Mouse (Mus musculus) heart, adult 2 months (tissue): Measurements from ENCODE around the gene Xrcc5. TPM values are rescaled to one million over a fixed set of nuclear protein-coding genes. Genes with fewer than 3 reads are reported as not detected.

Source experiments
- DNase-seq, 2 experiments: peaks; one replicate each; pipeline ENCODE4 v3.0.0; 2021
- H3K27ac ChIP-seq: fragments of 200-600 bp; 2 replicates; pipeline ENCODE4 v1.8.1; 2022
- H3K27me3 ChIP-seq: fragments of 200-500 bp; 2 replicates; pipeline ENCODE4 v1.6.1; 2012; ENCODE audit warnings: mild to moderate bottlenecking, low read length, inconsistent platforms, mixed read lengths; ENCODE audit not compliant: control insufficient read depth, insufficient read depth
- H3K36me3 ChIP-seq: fragments of 200-500 bp; 2 replicates; pipeline ENCODE4 v1.6.1; 2012; ENCODE audit warnings: low read length, inconsistent platforms; ENCODE audit not compliant: control insufficient read depth, insufficient read depth
- H3K4me1 ChIP-seq: fragments of 200-500 bp; 2 replicates; pipeline ENCODE4 v1.6.1; 2011; ENCODE audit warnings: low read length; ENCODE audit not compliant: control insufficient read depth, insufficient read depth
- H3K4me3 ChIP-seq: fragments of 200-600 bp; 2 replicates; pipeline ENCODE4 v1.8.1; 2022
- H3K79me2 ChIP-seq: fragments of 200-500 bp; replicated peaks from 2 replicates; pipeline ENCODE4 v1.6.1; 2012; ENCODE audit warnings: mild to moderate bottlenecking, inconsistent platforms, low read length, moderate library complexity, mixed read lengths; ENCODE audit not compliant: control insufficient read depth, insufficient read depth
- H3K9ac ChIP-seq: fragments of 200-500 bp; 2 replicates; pipeline ENCODE4 v1.6.1; 2012; ENCODE audit warnings: low read depth, mild to moderate bottlenecking, control low read depth, inconsistent platforms, low read length, mixed read lengths
- CTCF ChIP-seq: fragments of 200-600 bp; IDR thresholded peaks from 2 replicates; pipeline ENCODE4 v1.8.1; 2022; ENCODE audit warnings: antibody characterized with exemption, mild to moderate bottlenecking, moderate library complexity
- EP300 ChIP-seq: fragments of 200-500 bp; IDR thresholded peaks from 2 replicates; pipeline ENCODE4 v1.6.1; 2011; ENCODE audit warnings: low read depth, low read length, control low read depth; ENCODE audit not compliant: insufficient read depth
- POLR2A ChIP-seq: fragments of 200-500 bp; IDR thresholded peaks from 2 replicates; pipeline ENCODE4 v1.6.1; 2011; ENCODE audit warnings: mild to moderate bottlenecking, low read depth, low read length, control low read depth; ENCODE audit not compliant: insufficient read depth
- WGBS: fragments of 180-500 bp; shearing (Covaris S2); methylation state at CpG from one replicate; pipeline ENCODE4 v1.1.7; 2018; 5-methylcytosine and 5-hydroxymethylcytosine counted together
- intact Hi-C: fragments of 180-260 bp; cut with DNase I; formaldehyde crosslinking; loops from one replicate; pipeline ENCODE4 v1.15.1; 2025
- long read RNA-seq: library from polyadenylated mRNA; stranded (forward); transcript quantifications from one replicate; pipeline ENCODE4 v2.0.0, GENCODE M21; 2021
- polyA plus RNA-seq: library from polyadenylated mRNA; depleted of rRNA; stranded (reverse); fragments of >200 nt; gene quantifications from 2 replicates; pipeline ENCODE4 v1.2.3, GENCODE M21; 2012; rRNA removed
- total RNA-seq, 2 experiments: library from RNA; stranded (reverse); gene quantifications; 2 replicates each; pipeline ENCODE4 v1.2.3; 2021

Gene Xrcc5
- 10 to 100 TPM; 14.1 to 16.2 TPM for total RNA-seq
- polyA plus RNA-seq = 3.6 and 7.8 TPM in 2 replicates
- long read RNA-seq, transcript Xrcc5-201 (21 exons, 2,555 nt) = major isoform, 5 of 11 reads
- long read RNA-seq, partial matches to known transcripts = 3 of 11 reads
- long read RNA-seq, other reads (novel, unspliced or antisense) = 3 of 11 reads

- H3K4me3 ChIP-seq = peak within 1 kb of the TSS; percentile 56
- DNase-seq = peak; percentile 84 to 90
- H3K27me3 ChIP-seq = no peaks in the 10 kb centered on the region
- H3K79me2 ChIP-seq = no peaks in the 10 kb centered on the region
- peak within 1 kb of the TSS; percentile 70 for H3K27ac ChIP-seq
- intact Hi-C loops = loop anchor here (5.0 kb wide), 2 partner anchors 70 to 410 kb away; no protein-coding TSS in a partner anchor
- under 1% methylated on average over 21 of the region's 21 CpGs for WGBS
- no peaks in the 10 kb centered on the region for H3K36me3 ChIP-seq
- peak within 1 kb of the TSS; percentile 43 for H3K9ac ChIP-seq
- peaks cover 1% of the 10 kb centered on the region; the same call in 1 of the 2 replicates for H3K4me1 ChIP-seq
- TF ChIP-seq CTCF (no peak), POLR2A (peak; percentile 63; the same call in 1 of the 2 replicates), EP300 (peak; percentile 47; the same call in 1 of the 2 replicates)
These were observed at the start of gene Xrcc5 for GRCm38 (mm10) chr1:72307317-72307798. Gene Xrcc5, plus strand, starts transcription at chr1:72307421.

GRCm38 (mm10) chr1:72263099-72263498 is 44.1 kb upstream of the Xrcc5 start:
- WGBS = 89% methylated on average over 3 of the region's 3 CpGs
- intact Hi-C loops = no loop called here
- no peak overlapping the region for H3K4me3 ChIP-seq

GRCm38 (mm10) chr1:72278085-72278484 is 29.1 kb upstream of the Xrcc5 start:
- no peaks in the 10 kb centered on the region for H3K27me3 ChIP-seq
- TF ChIP-seq POLR2A (no peak), EP300 (no peak), CTCF (no peak)
- no peaks in the 10 kb centered on the region for H3K36me3 ChIP-seq
- intact Hi-C loops = no loop called here
- H3K4me1 ChIP-seq = no peaks in the 10 kb centered on the region
- no peaks in the 10 kb centered on the region for H3K79me2 ChIP-seq
- H3K9ac ChIP-seq = no peak overlapping the region
- no peak for DNase-seq
- WGBS = 88% methylated on average over 3 of the region's 3 CpGs
- no peak overlapping the region for H3K27ac ChIP-seq
- H3K4me3 ChIP-seq = no peak overlapping the region

More at GRCm38 (mm10) chr1:72263099-72263498, 44.1 kb upstream of the Xrcc5 start:
- no peaks in the 10 kb centered on the region for H3K4me1 ChIP-seq
- DNase-seq = no peak
- no peaks in the 10 kb centered on the region for H3K36me3 ChIP-seq
- no peak for TF ChIP-seq EP300
- TF ChIP-seq CTCF = no peak
- TF ChIP-seq POLR2A = no peak
- no peaks in the 10 kb centered on the region for H3K27me3 ChIP-seq
- no peak overlapping the region for H3K27ac ChIP-seq
- no peaks in the 10 kb centered on the region for H3K79me2 ChIP-seq
- no peak overlapping the region for H3K9ac ChIP-seq

GRCm38 (mm10) chr1:72282604-72283003 is 24.6 kb upstream of the Xrcc5 start:
- peaks cover 2% of the 10 kb centered on the region; the same call in 1 of the 2 replicates for H3K4me1 ChIP-seq
- H3K27ac ChIP-seq = no peak overlapping the region
- H3K79me2 ChIP-seq = no peaks in the 10 kb centered on the region
- DNase-seq = no peak
- no peak overlapping the region for H3K4me3 ChIP-seq
- no peaks in the 10 kb centered on the region for H3K36me3 ChIP-seq
- no peaks in the 10 kb centered on the region for H3K27me3 ChIP-seq
- 84% methylated on average over 1 of the region's 1 CpGs for WGBS
- TF ChIP-seq EP300 = no peak
- no peak for TF ChIP-seq POLR2A
- no peak for TF ChIP-seq CTCF
- no peak overlapping the region for H3K9ac ChIP-seq
- intact Hi-C loops = no loop called here

- Histone ChIP-seq H3K4me1 (peaks cover 2% of the 10 kb centered on the region; the same call in 1 of the 2 replicates), H3K27me3 (no peaks in the 10 kb centered on the region), H3K79me2 (no peaks in the 10 kb centered on the region), H3K9ac (peak within 1 kb of the TSS; percentile 81), H3K4me3 (peak within 1 kb of the TSS; percentile 69), H3K27ac (peak within 1 kb of the TSS; percentile 50), H3K36me3 (no peaks in the 10 kb centered on the region)
- peak; percentile 62 for TF ChIP-seq CTCF
- TF ChIP-seq EP300 = no peak
- TF ChIP-seq POLR2A = peak; percentile 75
- intact Hi-C loops = no loop called here
- peak; percentile 94 to 97 for DNase-seq
- under 1% methylated on average over 30 of the region's 30 CpGs for WGBS
These were observed 23.2 kb upstream of the Xrcc5 start, which contains the start of the genes Pecr and Tmem169 for GRCm38 (mm10) chr1:72283992-72284485. Gene Pecr, minus strand, starts transcription at chr1:72284314. Gene Tmem169, plus strand, starts transcription at chr1:72284369.

- no peaks in the 10 kb centered on the region for H3K27me3 ChIP-seq
- H3K4me3 ChIP-seq = peak overlapping the region; percentile 69; the same call in 1 of the 2 replicates
- H3K36me3 ChIP-seq = no peaks in the 10 kb centered on the region
- TF ChIP-seq EP300 (no peak), POLR2A (no peak), CTCF (no peak)
- no peak overlapping the region for H3K9ac ChIP-seq
- peaks cover 2% of the 10 kb centered on the region; the same call in 1 of the 2 replicates for H3K4me1 ChIP-seq
- DNase-seq = no peak
- intact Hi-C loops = no loop called here
- WGBS = 8% methylated on average over 5 of the region's 5 CpGs
- no peaks in the 10 kb centered on the region for H3K79me2 ChIP-seq
- H3K27ac ChIP-seq = no peak overlapping the region
These were observed 22.7 kb upstream of the Xrcc5 start for GRCm38 (mm10) chr1:72284539-72284938.
